9 mouse cellular contexts compared by ENCODE assay signal in genomic region chr2:120245421-120246016, GRCm38 (mm10). TPM values are rescaled to one million over a fixed set of nuclear protein-coding genes. Genes with fewer than 3 reads are reported as not detected.
A peak's percentile ranks its signal among the peaks of the same experiment; 100 is the strongest.
DNase-seq lines count a peak whose midpoint lies in the region; ATAC-seq lines count a peak whose summit lies in the region.
"Had no signal": no experiment of that assay in that cellular context is flagged by ENCODE, and none has a peak within 500 bp of the region (broad histone marks: within the 10 kb centered on the region; RNA-seq: fewer than 3 reads in every experiment).

No protein-coding gene starts in this region.

- peaks cover 4% of the 10 kb centered on the region; the same call in 1 of the 2 replicates for H3K4me1 ChIP-seq in kidney, embryonic 16.5 days (ENCODE audit: insufficient read depth, low read length)
- peaks cover 7% of the 10 kb centered on the region; the same call in 1 of the 2 replicates for H3K4me1 ChIP-seq in forebrain, embryonic 13.5 days
- no peaks in the 10 kb centered on the region for H3K4me1 ChIP-seq in liver, embryonic 12.5 days
- 0 out of 2 replicates have a peak, but pooled peaks cover 4% of the 10 kb centered on the region for H3K4me1 ChIP-seq in stomach, embryonic 16.5 days (ENCODE audit: control insufficient read depth, insufficient read depth, low read length)

- H3K4me2 ChIP-seq in kidney, embryonic 16.5 days (replicated peaks; ENCODE audit: low read depth, low read length): peak overlapping the region; percentile 72
- peak overlapping the region; percentile 73 for H3K4me2 ChIP-seq in forebrain, embryonic 13.5 days
- H3K4me2 ChIP-seq in liver, embryonic 12.5 days: peak overlapping the region; percentile 40
- peak overlapping the region; percentile 83 for H3K4me2 ChIP-seq in stomach, embryonic 16.5 days (ENCODE audit: low read depth, low read length)

- no peak overlapping the region for H3K27ac ChIP-seq in kidney, embryonic 16.5 days (ENCODE audit: low read length)
- H3K27ac ChIP-seq in forebrain, embryonic 13.5 days: no peak overlapping the region
- H3K27ac ChIP-seq in liver, embryonic 12.5 days: no peak overlapping the region
- H3K27ac ChIP-seq in stomach, embryonic 16.5 days (ENCODE audit: low read length): no peak overlapping the region

- no peak for ATAC-seq in kidney, embryonic 16.5 days (ENCODE audit: low FRiP score, low TSS enrichment)
- ATAC-seq in forebrain, embryonic 13.5 days: peak; percentile 73; the same call in 1 of the 2 replicates
- no peak for ATAC-seq in liver, embryonic 12.5 days
- ATAC-seq in stomach, embryonic 16.5 days (ENCODE audit: insufficient read depth, low FRiP score): peak; percentile 31; the same call in 1 of the 2 replicates
- no peak for ATAC-seq in granulocyte monocyte progenitor cell, adult 5-6 weeks (replicated peaks; ENCODE audit: poor library complexity, severe bottlenecking)
- ATAC-seq in erythroblast, adult 5-6 weeks (replicated peaks; ENCODE audit: low FRiP score, poor library complexity, severe bottlenecking): no peak

- no peaks in the 10 kb centered on the region for H3K9me3 ChIP-seq in kidney, embryonic 16.5 days (ENCODE audit: low read length)
- H3K9me3 ChIP-seq in forebrain, embryonic 13.5 days (replicated peaks): no peaks in the 10 kb centered on the region
- no peaks in the 10 kb centered on the region for H3K9me3 ChIP-seq in liver, embryonic 12.5 days (replicated peaks)
- no peaks in the 10 kb centered on the region for H3K9me3 ChIP-seq in stomach, embryonic 16.5 days (replicated peaks; ENCODE audit: control insufficient read depth, low read length)

- peaks cover 7% of the 10 kb centered on the region; the same call in 1 of the 2 replicates for H3K27me3 ChIP-seq in kidney, embryonic 16.5 days (ENCODE audit: insufficient read depth, low read length)
- H3K27me3 ChIP-seq in forebrain, embryonic 13.5 days: peaks cover 14% of the 10 kb centered on the region
- peaks cover 55% of the 10 kb centered on the region for H3K27me3 ChIP-seq in liver, embryonic 12.5 days (replicated peaks)
- no peaks in the 10 kb centered on the region; the same call in 1 of the 2 replicates for H3K27me3 ChIP-seq in stomach, embryonic 16.5 days (ENCODE audit: control insufficient read depth, insufficient read depth, low read length)

- no peak for DNase-seq in kidney, adult 9 months
- DNase-seq in cerebellum, adult 18-20 months: peak; percentile 56 to 59

- H3K36me3 ChIP-seq in kidney, embryonic 16.5 days (ENCODE audit: insufficient read depth, low read length): no peaks in the 10 kb centered on the region
- no peaks in the 10 kb centered on the region for H3K36me3 ChIP-seq in forebrain, embryonic 13.5 days (ENCODE audit: poor library complexity, severe bottlenecking)
- no peaks in the 10 kb centered on the region for H3K36me3 ChIP-seq in liver, embryonic 12.5 days
- H3K36me3 ChIP-seq in stomach, embryonic 16.5 days (ENCODE audit: control insufficient read depth, insufficient read depth, low read length): no peaks in the 10 kb centered on the region

- 18% methylated on average over 9 of the region's 9 CpGs for WGBS in kidney, embryonic 16.5 days
- WGBS in forebrain, embryonic 13.5 days: 11% methylated on average over 9 of the region's 9 CpGs
- 16% methylated on average over 9 of the region's 9 CpGs for whole genome bisulfite sequencing in liver, embryonic 12.5 days (ENCODE audit: insufficient replicate concordance)
- WGBS in stomach, embryonic 16.5 days: 20% methylated on average over 9 of the region's 9 CpGs

- peak overlapping the region; percentile 36 for H3K4me3 ChIP-seq in kidney, embryonic 16.5 days (ENCODE audit: low read length)
- H3K4me3 ChIP-seq in forebrain, embryonic 13.5 days: peak overlapping the region; percentile 49
- H3K4me3 ChIP-seq in liver, embryonic 12.5 days: 0 out of 2 replicates have a peak overlapping the region, but pooled peaks have one; percentile 16
- peak overlapping the region; percentile 43 for H3K4me3 ChIP-seq in stomach, embryonic 16.5 days (replicated peaks; ENCODE audit: low read length)

- peak overlapping the region; percentile 46; the same call in 1 of the 2 replicates for H3K9ac ChIP-seq in kidney, embryonic 16.5 days (replicated peaks; ENCODE audit: low read length)
- H3K9ac ChIP-seq in forebrain, embryonic 13.5 days: peak overlapping the region; percentile 65
- H3K9ac ChIP-seq in liver, embryonic 12.5 days: no peak overlapping the region
- peak overlapping the region; percentile 43 for H3K9ac ChIP-seq in stomach, embryonic 16.5 days (ENCODE audit: low read length)

RNA-seq across cellular contexts. Expression of gene Pla2g4e, which starts 0.4 kb away (rescaled TPM):
- 0.05 TPM in 1 of 2 replicates, not detected in the other for polyA plus RNA-seq in kidney, embryonic 16.5 days (2015; fragmentation: Nextera tagmentation; extraction: Ambion mirVana)
- 0.27 and 0.47 TPM in 2 replicates for polyA plus RNA-seq in forebrain, embryonic 13.5 days (2015; fragmentation: Nextera tagmentation; extraction: Ambion mirVana)
- not detected in 2 replicates for polyA plus RNA-seq in liver, embryonic 12.5 days (2016; fragmentation: Nextera tagmentation; extraction: Ambion mirVana)
- polyA plus RNA-seq in stomach, embryonic 16.5 days (2015; fragmentation: Nextera tagmentation; extraction: Ambion mirVana): 4.5 and 6.7 TPM in 2 replicates
- total RNA-seq in granulocyte monocyte progenitor cell, adult 5-6 weeks (2014; fragmentation: Nextera tagmentation): not detected in 2 replicates
- not detected in 2 replicates for total RNA-seq in granulocyte monocyte progenitor cell, adult 5-6 weeks (2017)
- total RNA-seq in erythroblast, adult 5-6 weeks (2015; ENCODE audit: low replicate concordance): not detected in 2 replicates
- total RNA-seq in erythroblast, adult 5-6 weeks (2017; ENCODE audit: low replicate concordance): not detected in 2 replicates
- polyA plus RNA-seq: large intestine, adult 2 months had no signal

RNA-seq across cellular contexts. Expression of gene Pla2g4d, which starts 43.5 kb away (rescaled TPM):
- 0.04 and 0.14 TPM in 2 replicates for polyA plus RNA-seq in kidney, embryonic 16.5 days (2015; fragmentation: Nextera tagmentation; extraction: Ambion mirVana)
- polyA plus RNA-seq in forebrain, embryonic 13.5 days (2015; fragmentation: Nextera tagmentation; extraction: Ambion mirVana): not detected in 2 replicates
- polyA plus RNA-seq in liver, embryonic 12.5 days (2016; fragmentation: Nextera tagmentation; extraction: Ambion mirVana): not detected in 2 replicates
- 0.13 and 0.21 TPM in 2 replicates for polyA plus RNA-seq in stomach, embryonic 16.5 days (2015; fragmentation: Nextera tagmentation; extraction: Ambion mirVana)
- total RNA-seq in granulocyte monocyte progenitor cell, adult 5-6 weeks (2014; fragmentation: Nextera tagmentation): not detected in 2 replicates
- not detected in 2 replicates for total RNA-seq in granulocyte monocyte progenitor cell, adult 5-6 weeks (2017)
- total RNA-seq in erythroblast, adult 5-6 weeks (2015; ENCODE audit: low replicate concordance): not detected in 2 replicates
- not detected in 2 replicates for total RNA-seq in erythroblast, adult 5-6 weeks (2017; ENCODE audit: low replicate concordance)
- polyA plus RNA-seq: large intestine, adult 2 months had no signal

Comparison
In these comparisons a context has a peak if more than half of its experiments do, and no peak if none do; other contexts are left out.
1. ATAC-seq: peak in forebrain, embryonic 13.5 days (single experiment) and stomach, embryonic 16.5 days (single experiment); none in kidney, embryonic 16.5 days (single experiment), liver, embryonic 12.5 days (single experiment), granulocyte monocyte progenitor cell, adult 5-6 weeks (single experiment) and erythroblast, adult 5-6 weeks (single experiment).
2. Peak in every context shown above with its lines, with median percentiles within 50 percentile points of each other: H3K4me2 ChIP-seq and H3K4me3 ChIP-seq.